Mouse (Mus musculus) neural tube, embryonic 14.5 days (tissue): ENCODE results near the gene Eed. TPM values are rescaled to one million over a fixed set of nuclear protein-coding genes. Genes with fewer than 3 reads are reported as not detected.
"Not testable (repeated sequence)": the region's sequence is repeated elsewhere in the genome, so short reads cannot be mapped to it uniquely, and the experiment has no call there.

Source experiments
- ATAC-seq: fragments of 200-750 bp; cut with Nextera tagmentation; 2 replicates; pipeline ENCODE4 v1.8.0; 2017; ENCODE audit warnings: low read depth, mild to moderate bottlenecking, moderate TSS enrichment, moderate library complexity
- H3K27ac ChIP-seq: fragments of 300-500 bp; sonication (generic); 2 replicates; pipeline ENCODE4 v1.5.1; 2014; ENCODE audit warnings: low read depth, mild to moderate bottlenecking, control low read depth, low read length, moderate library complexity, mixed read lengths
- H3K27me3 ChIP-seq: fragments of 300-500 bp; sonication (generic); 2 replicates; pipeline ENCODE4 v1.6.1; 2014; ENCODE audit warnings: low read length; ENCODE audit not compliant: control insufficient read depth, insufficient read depth
- H3K36me3 ChIP-seq: fragments of 300-500 bp; sonication (generic); 2 replicates; pipeline ENCODE4 v1.6.1; 2014; ENCODE audit warnings: low read length, mixed read lengths; ENCODE audit not compliant: control insufficient read depth, insufficient read depth
- H3K4me1 ChIP-seq: fragments of 300-500 bp; sonication (generic); 2 replicates; pipeline ENCODE4 v1.6.1; 2014; ENCODE audit warnings: low read length; ENCODE audit not compliant: control insufficient read depth, insufficient read depth
- H3K4me2 ChIP-seq: fragments of 300-500 bp; sonication (generic); 2 replicates; pipeline ENCODE4 v1.6.1; 2014; ENCODE audit warnings: mild to moderate bottlenecking, low read depth, low read length, control low read depth
- H3K4me3 ChIP-seq: fragments of 300-500 bp; sonication (generic); 2 replicates; pipeline ENCODE4 v1.5.1; 2014; ENCODE audit warnings: low read depth, low read length, control low read depth, mixed read lengths
- H3K9ac ChIP-seq: fragments of 300-500 bp; sonication (generic); replicated peaks from 2 replicates; pipeline ENCODE4 v1.6.1; 2014; ENCODE audit warnings: low read depth, mild to moderate bottlenecking, control low read depth, low read length, mixed read lengths
- H3K9me3 ChIP-seq: fragments of 300-500 bp; sonication (generic); 2 replicates; pipeline ENCODE4 v1.6.1; 2016; ENCODE audit warnings: low read length; ENCODE audit not compliant: control insufficient read depth
- WGBS: fragments of 180-500 bp; shearing (Covaris S2); extraction: QIAGEN DNeasy Blood & Tissue Kit; methylation state at CpG from one replicate; pipeline ENCODE4 v1.1.7; 2014; 5-methylcytosine and 5-hydroxymethylcytosine counted together
- polyA plus RNA-seq: library from polyadenylated mRNA; unstranded; fragments of >200 nt; fragmentation: Nextera tagmentation; extraction: Ambion mirVana; gene quantifications from 2 replicates; pipeline ENCODE4 v1.2.1, GENCODE M21; 2014

Gene Eed
- polyA plus RNA-seq, 1 experiment from 2014 or later, result 30.3 TPM

DNA sequence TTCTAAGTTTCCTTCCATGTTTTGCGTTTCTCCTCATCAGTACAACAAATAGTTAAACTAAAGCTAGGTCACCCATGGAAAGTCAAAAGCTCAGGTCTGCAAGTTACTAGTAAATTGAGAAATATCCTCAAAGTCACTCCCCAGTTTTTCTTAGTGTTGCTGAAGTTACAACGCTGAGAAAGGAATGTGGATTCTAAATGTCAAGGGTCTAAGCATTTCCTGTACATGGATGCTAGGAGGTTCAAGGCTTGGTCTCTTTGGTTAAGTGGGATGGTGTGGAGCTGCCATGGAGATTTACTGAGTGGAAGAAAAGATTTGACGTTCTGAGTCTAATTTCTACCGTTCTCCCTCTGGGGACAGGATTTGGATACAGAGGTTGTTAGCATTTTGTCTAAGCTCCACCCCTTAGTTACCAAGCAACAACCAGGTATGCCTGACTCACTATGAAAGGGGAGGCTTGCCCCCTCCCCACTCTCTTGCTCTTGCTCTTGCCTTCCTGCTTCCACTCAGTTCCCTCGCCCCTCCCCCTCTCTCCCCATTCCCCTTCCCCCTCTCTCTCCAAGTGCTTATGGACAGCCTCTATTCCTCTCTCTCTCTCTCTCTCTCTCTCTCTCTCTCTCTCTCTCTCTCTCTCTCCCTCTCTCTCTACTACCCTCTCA, 36.3 kb upstream of the Eed start:
- no peaks in the 10 kb centered on the region for H3K9me3 ChIP-seq
- no peaks in the 10 kb centered on the region for H3K27me3 ChIP-seq
- no peak overlapping the region for H3K9ac ChIP-seq
- no peak for ATAC-seq
- H3K36me3 ChIP-seq, result no peaks in the 10 kb centered on the region
- H3K4me3 ChIP-seq, result no peak overlapping the region
- no peak overlapping the region for H3K4me2 ChIP-seq
- 41% methylated on average over 5 of the region's 5 CpGs for WGBS
- H3K4me1 ChIP-seq, result no peaks in the 10 kb centered on the region
- H3K27ac ChIP-seq, result no peak overlapping the region

DNA sequence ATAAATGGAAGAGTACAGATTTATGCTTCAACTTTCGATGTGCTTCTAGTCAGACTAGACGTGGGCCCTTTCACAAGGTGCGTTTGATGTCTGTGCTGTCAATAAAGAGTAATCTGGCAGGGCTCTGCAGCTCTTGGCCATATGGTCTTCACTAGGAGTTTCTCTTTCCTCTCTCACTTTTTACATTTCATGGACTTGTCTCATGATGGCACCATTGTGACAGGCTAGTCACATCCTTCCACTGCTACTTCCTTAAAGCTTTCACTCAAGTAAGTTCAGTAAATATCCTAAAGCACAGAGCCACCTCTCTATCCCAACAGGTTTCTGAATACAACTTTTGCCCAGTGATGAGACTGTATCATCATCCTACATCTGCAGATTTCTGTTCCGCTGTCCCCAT, 35.7 kb upstream of the Eed start:
- ATAC-seq, result no peak
- Histone ChIP-seq H3K4me3 (no peak overlapping the region), H3K4me1 (no peaks in the 10 kb centered on the region), H3K27me3 (no peaks in the 10 kb centered on the region), H3K9me3 (no peaks in the 10 kb centered on the region), H3K9ac (no peak overlapping the region), H3K27ac (no peak overlapping the region), H3K36me3 (no peaks in the 10 kb centered on the region), H3K4me2 (no peak overlapping the region)
- WGBS, result 75% methylated on average over 4 of the region's 4 CpGs

DNA sequence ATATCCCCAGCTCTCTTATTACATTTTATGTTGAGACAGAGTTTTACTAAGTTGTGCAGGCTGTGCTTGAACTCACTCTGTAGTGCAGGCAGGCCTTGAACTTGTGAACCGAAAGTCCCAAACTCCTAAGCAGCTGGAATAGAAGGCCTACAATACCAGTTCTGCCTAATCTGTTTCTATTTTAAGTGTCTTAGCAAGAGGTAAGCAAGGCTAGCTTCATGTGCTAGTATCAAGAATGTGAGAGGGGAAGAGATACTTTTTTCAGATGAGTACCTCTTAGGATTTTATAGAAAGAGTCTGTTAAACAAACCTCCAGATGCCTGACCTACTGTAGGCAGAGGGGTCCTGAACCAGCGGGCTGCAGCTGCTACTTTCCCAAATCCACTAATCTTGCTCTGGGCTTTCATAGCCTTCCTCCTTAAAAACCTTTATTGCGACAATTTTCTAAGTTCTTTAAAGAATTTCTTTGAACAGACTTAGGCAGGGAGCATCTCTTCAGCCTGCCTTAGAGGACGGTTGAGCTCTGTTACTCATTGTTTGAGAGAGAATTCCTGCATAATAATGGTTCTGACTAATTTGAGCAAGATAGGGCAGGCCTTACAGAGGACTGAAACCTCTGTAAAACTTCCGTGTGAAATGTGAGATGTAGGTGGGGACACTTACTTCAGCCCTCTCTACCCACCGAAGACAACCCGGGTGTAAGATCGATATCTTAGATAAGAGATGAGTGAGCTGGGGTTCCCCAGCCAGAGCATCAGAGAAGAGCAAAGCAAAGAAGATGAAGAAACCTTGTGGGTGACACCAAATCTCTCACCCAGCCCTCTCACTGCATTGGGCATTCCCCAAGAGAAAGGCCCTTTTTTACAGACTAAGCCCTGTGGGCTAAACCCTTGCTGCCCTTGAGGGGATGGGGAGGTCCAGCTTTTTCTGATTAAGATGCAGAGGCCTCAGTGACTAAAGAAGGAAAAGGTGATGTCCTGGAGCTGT, 26.2 kb upstream of the Eed start:
- no peak for ATAC-seq
- Histone ChIP-seq H3K27me3 (no peaks in the 10 kb centered on the region), H3K36me3 (no peaks in the 10 kb centered on the region), H3K4me1 (no peaks in the 10 kb centered on the region), H3K4me3 (no peak overlapping the region), H3K27ac (no peak overlapping the region), H3K9ac (no peak overlapping the region), H3K4me2 (no peak overlapping the region), H3K9me3 (no peaks in the 10 kb centered on the region)
- 44% methylated on average over 8 of the region's 8 CpGs for WGBS

DNA sequence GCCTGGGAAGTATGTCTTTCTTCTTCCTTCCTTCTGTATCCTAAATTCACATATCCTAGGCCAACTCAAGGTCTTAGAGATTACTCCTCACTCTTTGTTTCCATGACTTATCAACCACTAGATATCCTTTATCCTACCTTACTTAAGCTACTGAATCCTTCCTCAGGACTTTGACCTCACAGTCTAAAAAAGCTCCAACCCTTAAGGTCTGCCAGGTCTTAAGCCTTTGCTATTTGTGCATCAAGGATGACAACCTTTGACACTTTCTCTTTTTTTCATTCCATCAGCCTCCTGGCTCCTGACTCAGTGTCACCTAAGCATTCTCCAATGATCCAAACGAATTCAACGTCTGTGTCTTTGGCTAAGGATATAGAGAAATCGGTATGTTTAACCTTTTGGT, 24.0 kb upstream of the Eed start:
- no peaks in the 10 kb centered on the region for H3K27me3 ChIP-seq
- 89% methylated on average over 3 of the region's 3 CpGs for WGBS
- H3K4me3 ChIP-seq, result no peak overlapping the region
- ATAC-seq, result no peak
- H3K9ac ChIP-seq, result no peak overlapping the region
- no peak overlapping the region for H3K27ac ChIP-seq
- H3K36me3 ChIP-seq, result no peaks in the 10 kb centered on the region
- H3K4me1 ChIP-seq, result no peaks in the 10 kb centered on the region
- no peak overlapping the region for H3K4me2 ChIP-seq
- H3K9me3 ChIP-seq, result no peaks in the 10 kb centered on the region

DNA sequence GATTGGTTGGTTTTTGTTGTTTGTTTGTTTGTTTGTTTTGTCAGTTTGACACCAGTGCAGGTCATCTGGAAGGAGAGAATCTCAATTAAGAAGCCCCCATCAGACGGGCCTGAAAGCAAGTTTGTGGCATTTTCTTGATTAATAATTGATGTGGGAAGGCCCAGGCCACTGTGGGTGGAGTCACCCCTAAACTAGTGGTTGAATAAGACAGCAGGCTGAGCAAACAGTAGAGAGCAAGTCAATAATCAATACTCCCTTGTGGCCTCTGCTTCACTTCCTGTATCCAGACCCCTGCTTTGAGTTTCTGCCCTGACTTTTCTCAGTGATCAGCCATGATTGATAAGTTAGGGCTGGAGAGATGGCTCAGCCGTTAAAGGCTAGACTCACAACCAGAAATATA, 21.6 kb upstream of the Eed start:
- Histone ChIP-seq H3K9ac (no peak overlapping the region), H3K4me3 (no peak overlapping the region), H3K9me3 (no peaks in the 10 kb centered on the region), H3K27me3 (no peaks in the 10 kb centered on the region), H3K4me2 (no peak overlapping the region), H3K4me1 (no peaks in the 10 kb centered on the region), H3K36me3 (no peaks in the 10 kb centered on the region), H3K27ac (no peak overlapping the region)
- no peak for ATAC-seq
- WGBS, result 69% methylated on average over 2 of the region's 2 CpGs

DNA sequence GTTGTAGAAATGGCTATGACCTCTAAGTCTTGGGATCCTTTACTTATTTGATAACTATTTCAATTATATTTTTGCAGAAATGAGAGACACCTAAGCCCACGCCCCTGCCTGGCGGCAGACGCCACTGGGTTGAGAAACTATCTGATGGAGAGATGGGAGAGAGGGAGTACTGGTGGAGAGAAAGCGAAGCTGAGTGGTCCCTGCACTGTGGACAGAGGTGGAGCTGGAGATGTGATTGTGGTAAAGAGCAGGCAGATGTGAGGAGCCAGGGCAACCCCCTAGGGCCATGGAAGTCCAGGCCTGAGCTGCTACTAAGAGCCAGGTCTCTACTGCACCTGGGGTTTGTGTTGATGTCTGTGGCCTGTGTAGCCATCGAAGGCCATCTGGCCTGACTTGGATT, 18.7 kb upstream of the Eed start:
- Histone ChIP-seq H3K9me3 (no peaks in the 10 kb centered on the region), H3K4me1 (no peaks in the 10 kb centered on the region), H3K4me2 (no peak overlapping the region), H3K27me3 (no peaks in the 10 kb centered on the region), H3K36me3 (no peaks in the 10 kb centered on the region), H3K4me3 (no peak overlapping the region), H3K9ac (no peak overlapping the region), H3K27ac (no peak overlapping the region)
- 93% methylated on average over 5 of the region's 5 CpGs for WGBS
- no peak for ATAC-seq

DNA sequence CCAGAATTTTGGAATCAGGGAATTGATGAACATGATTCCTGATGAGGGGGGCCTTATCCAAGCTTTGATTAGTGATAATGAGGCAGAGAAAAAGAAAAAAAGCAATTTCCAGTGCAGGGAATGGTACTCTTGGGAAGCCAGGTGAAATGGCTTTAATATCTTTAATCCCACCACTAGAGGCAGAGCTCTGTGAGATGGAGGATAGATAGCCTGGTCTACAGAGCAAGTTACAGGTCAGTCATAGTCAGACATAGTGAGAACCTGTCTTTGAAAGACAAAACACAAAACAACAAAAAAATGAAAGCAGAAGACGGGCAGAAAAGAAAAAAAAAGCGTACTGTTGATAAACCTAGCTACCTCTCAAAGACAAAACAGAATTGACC, 17.8 kb upstream of the Eed start:
- Histone ChIP-seq H3K4me1 (no peaks in the 10 kb centered on the region), H3K36me3 (no peaks in the 10 kb centered on the region), H3K4me3 (no peak overlapping the region), H3K27me3 (no peaks in the 10 kb centered on the region), H3K27ac (no peak overlapping the region), H3K9me3 (no peaks in the 10 kb centered on the region), H3K4me2 (no peak overlapping the region), H3K9ac (no peak overlapping the region)
- peak; percentile 78 for ATAC-seq
- 83% methylated on average over 2 of the region's 2 CpGs for WGBS

DNA sequence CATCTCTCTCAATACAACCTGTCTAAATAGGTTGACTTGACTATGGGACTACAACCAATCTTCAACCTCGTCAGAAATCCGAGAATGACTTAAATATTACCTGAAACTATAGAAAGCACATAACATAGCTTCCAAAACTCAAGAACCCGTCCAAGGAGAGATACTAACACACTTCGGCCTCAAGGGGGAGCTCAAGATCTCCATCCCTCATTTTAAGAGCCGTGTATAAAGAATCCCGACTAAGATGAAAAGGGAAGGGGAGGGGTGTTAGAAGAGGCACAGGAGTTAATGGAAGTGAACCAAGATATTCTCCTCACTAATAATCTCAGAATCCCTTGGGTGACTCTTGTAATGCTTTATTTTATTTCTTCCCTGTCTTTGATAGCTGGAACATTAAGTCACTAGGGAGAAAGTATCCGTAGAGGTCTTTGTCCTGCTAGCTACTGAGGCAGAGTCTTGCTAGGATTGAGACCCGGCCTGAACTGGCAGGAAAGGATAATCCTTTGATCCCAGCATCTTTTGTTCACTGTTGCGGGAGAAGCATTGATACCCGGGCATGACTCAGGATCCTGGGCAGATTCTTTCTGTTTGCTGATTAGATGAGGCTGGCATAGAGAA, 17.3 kb upstream of the Eed start:
- Histone ChIP-seq H3K4me1 (no peaks in the 10 kb centered on the region), H3K9ac (no peak overlapping the region), H3K9me3 (no peaks in the 10 kb centered on the region), H3K4me2 (peak overlapping the region; percentile 9; the same call in 1 of the 2 replicates), H3K36me3 (no peaks in the 10 kb centered on the region), H3K27me3 (no peaks in the 10 kb centered on the region), H3K4me3 (no peak overlapping the region), H3K27ac (no peak overlapping the region)
- WGBS, result 11% methylated on average over 10 of the region's 10 CpGs
- ATAC-seq, result peak; percentile 88

DNA sequence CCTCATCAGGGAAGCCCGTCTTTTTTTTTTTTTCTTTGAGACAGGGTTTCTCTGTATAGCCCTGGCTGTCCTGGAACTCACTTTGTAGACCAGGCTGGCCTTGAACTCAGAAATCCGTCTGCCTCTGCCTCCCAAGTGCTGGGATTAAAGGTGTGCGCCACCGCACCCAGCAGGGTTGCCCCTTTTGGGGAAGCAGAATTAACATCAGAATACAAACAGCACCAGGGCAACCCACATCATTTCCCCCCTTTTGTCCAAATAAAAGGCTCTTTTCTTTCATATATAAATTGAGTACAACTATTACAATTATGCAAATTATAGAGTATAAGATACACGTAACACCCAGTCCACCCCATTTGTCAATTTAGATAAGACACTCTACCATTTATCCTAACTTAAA, 16.7 kb upstream of the Eed start:
- 29% methylated on average over 5 of the region's 5 CpGs for WGBS
- not testable (repeated sequence) for H3K36me3 ChIP-seq, H3K4me2 ChIP-seq, H3K9me3 ChIP-seq, H3K4me1 ChIP-seq, H3K9ac ChIP-seq, H3K4me3 ChIP-seq, ATAC-seq, H3K27me3 ChIP-seq, H3K27ac ChIP-seq
